Mouse (Mus musculus) midbrain, embryonic 11.5 days (tissue): Measurements from ENCODE around the gene Cfap65. TPM values are rescaled to one million over a fixed set of nuclear protein-coding genes. Genes with fewer than 3 reads are reported as not detected.

Experiments used
- ATAC-seq: fragments of 200-750 bp; cut with Nextera tagmentation; 2 replicates; pipeline ENCODE4 v1.8.0; 2017; ENCODE audit warnings: moderate TSS enrichment, moderate library complexity; ENCODE audit not compliant: low FRiP score
- DNase-seq: peaks from one replicate; pipeline ENCODE4 v3.0.0; 2015; ENCODE audit warnings: low spot score; ENCODE audit errors: missing footprints
- H3K27ac ChIP-seq: fragments of 300-500 bp; sonication (generic); 2 replicates; pipeline ENCODE4 v1.5.1; 2014; ENCODE audit warnings: low read depth, low read length
- H3K27me3 ChIP-seq: fragments of 300-500 bp; sonication (generic); 2 replicates; pipeline ENCODE4 v1.6.1; 2014; ENCODE audit warnings: mild to moderate bottlenecking, low read length, moderate library complexity, mixed read lengths; ENCODE audit not compliant: control insufficient read depth, insufficient read depth
- H3K36me3 ChIP-seq: fragments of 300-500 bp; sonication (generic); 2 replicates; pipeline ENCODE4 v1.6.1; 2014; ENCODE audit warnings: mild to moderate bottlenecking, low read length, moderate library complexity, mixed read lengths; ENCODE audit not compliant: control insufficient read depth, insufficient read depth
- H3K4me1 ChIP-seq: fragments of 300-500 bp; sonication (generic); 2 replicates; pipeline ENCODE4 v1.6.1; 2014; ENCODE audit warnings: low read length; ENCODE audit not compliant: control insufficient read depth, insufficient read depth
- H3K4me2 ChIP-seq: fragments of 300-500 bp; sonication (generic); 2 replicates; pipeline ENCODE4 v1.6.1; 2014; ENCODE audit warnings: mild to moderate bottlenecking, moderate library complexity
- H3K4me3 ChIP-seq: fragments of 300-500 bp; sonication (generic); 2 replicates; pipeline ENCODE4 v1.5.1; 2014; ENCODE audit warnings: low read depth, low read length
- H3K9ac ChIP-seq: fragments of 300-500 bp; sonication (generic); 2 replicates; pipeline ENCODE4 v1.6.1; 2014; ENCODE audit warnings: low read length
- H3K9me3 ChIP-seq: fragments of 300-500 bp; sonication (generic); 2 replicates; pipeline ENCODE4 v1.6.1; 2016; ENCODE audit warnings: low read length; ENCODE audit not compliant: control insufficient read depth
- WGBS: fragments of 180-500 bp; shearing (Covaris S2); extraction: QIAGEN DNeasy Blood & Tissue Kit; methylation state at CpG from one replicate; pipeline ENCODE4 v1.1.7; 2014; 5-methylcytosine and 5-hydroxymethylcytosine counted together
- microRNA counts: library from miRNA; unstranded; fragments of <30 nt; microRNA quantifications from one replicate; lab custom pipeline; 2015
- microRNA-seq: library from miRNA; unstranded; fragments of <30 nt; microRNA quantifications from one replicate; pipeline ENCODE4, GENCODE M21; 2017
- polyA plus RNA-seq: library from polyadenylated mRNA; unstranded; fragments of >200 nt; fragmentation: Nextera tagmentation; extraction: Ambion mirVana; gene quantifications from 2 replicates; pipeline ENCODE4 v1.2.1, GENCODE M21; 2014

Gene Cfap65
- polyA plus RNA-seq, 1 experiment from 2014 or later, result 0.04 TPM

DNA sequence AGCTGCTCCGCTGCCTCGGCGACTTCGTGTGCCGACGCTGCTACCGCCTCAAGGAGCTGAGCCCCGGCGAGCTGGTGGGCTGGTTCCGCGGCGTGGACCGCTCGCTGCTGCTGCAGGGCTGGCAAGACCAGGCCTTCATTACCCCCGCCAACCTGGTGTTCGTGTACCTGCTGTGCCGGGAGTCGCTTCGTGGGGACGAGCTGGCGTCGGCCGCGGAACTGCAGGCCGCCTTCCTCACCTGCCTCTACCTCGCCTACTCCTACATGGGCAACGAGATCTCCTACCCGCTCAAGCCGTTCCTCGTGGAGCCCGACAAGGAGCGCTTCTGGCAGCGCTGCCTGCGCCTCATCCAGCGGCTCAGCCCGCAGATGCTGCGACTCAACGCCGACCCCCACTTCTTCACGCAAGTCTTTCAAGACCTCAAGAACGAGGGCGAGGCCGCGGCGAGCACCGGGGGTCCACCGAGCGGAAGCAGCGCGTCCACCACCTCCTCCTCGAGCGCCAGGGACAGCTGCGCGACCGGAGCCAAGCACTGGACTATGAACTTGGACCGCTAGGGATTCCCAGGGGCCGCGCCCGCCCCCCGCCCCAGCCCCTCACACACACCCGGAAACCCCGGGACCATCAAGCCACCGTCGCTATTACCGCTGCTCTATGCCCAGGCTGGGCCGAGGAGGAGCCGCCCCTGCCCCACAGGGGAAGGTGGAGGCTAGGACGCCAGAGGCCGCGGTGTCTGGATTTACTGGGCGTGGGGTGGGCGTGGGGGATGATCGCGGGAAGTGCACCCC, 79.6 kb downstream of the Cfap65 start:
- Histone ChIP-seq H3K36me3 (no peaks in the 10 kb centered on the region), H3K4me3 (peak overlapping the region; percentile 67), H3K4me1 (peaks cover 53% of the 10 kb centered on the region), H3K27me3 (peaks cover 5% of the 10 kb centered on the region; the same call in 1 of the 2 replicates), H3K4me2 (peak overlapping the region; percentile 79), H3K27ac (no peak overlapping the region), H3K9me3 (no peaks in the 10 kb centered on the region), H3K9ac (peak overlapping the region; percentile 84)
- peak; percentile 95 for DNase-seq
- no peak for ATAC-seq
- under 1% methylated on average over 73 of the region's 74 CpGs for WGBS

- ATAC-seq (no peak; the same call in 1 of the 2 replicates), DNase-seq (peak; percentile 95)
- Histone ChIP-seq H3K36me3 (no peaks in the 10 kb centered on the region), H3K4me1 (peaks cover 60% of the 10 kb centered on the region), H3K9ac (peak overlapping the region; percentile 84), H3K9me3 (no peaks in the 10 kb centered on the region), H3K4me3 (peak overlapping the region; percentile 67), H3K27ac (peak overlapping the region; percentile 59), H3K27me3 (peaks cover 5% of the 10 kb centered on the region; the same call in 1 of the 2 replicates), H3K4me2 (peak overlapping the region; percentile 79)
- WGBS, result under 1% methylated on average over 47 of the region's 48 CpGs
These were observed 80.2 kb downstream of the Cfap65 start for GRCm38 (mm10) chr1:74855156-74855555.

GRCm38 (mm10) chr1:74854306-74855056, 80.9 kb downstream of the Cfap65 start, which contains the start of gene Cdk5r2:
Gene Cdk5r2 (plus strand): TSS chr1:74854934.
- H3K36me3 ChIP-seq, result no peaks in the 10 kb centered on the region
- peak; percentile 100 for DNase-seq
- peaks cover 5% of the 10 kb centered on the region; the same call in 1 of the 2 replicates for H3K27me3 ChIP-seq
- H3K27ac ChIP-seq, result peak within 1 kb of the TSS; percentile 61
- H3K4me2 ChIP-seq, result peak within 1 kb of the TSS; percentile 79
- no peaks in the 10 kb centered on the region for H3K9me3 ChIP-seq
- peak; percentile 84 for ATAC-seq
- H3K4me3 ChIP-seq, result peak within 1 kb of the TSS; percentile 67
- peak within 1 kb of the TSS; percentile 84 for H3K9ac ChIP-seq
- H3K4me1 ChIP-seq, result peaks cover 62% of the 10 kb centered on the region
- WGBS, result under 1% methylated on average over 38 of the region's 39 CpGs

MicroRNAs within 50 kb of the gene (microRNA counts, 519-probe panel; counts per million panel counts)
- not detected for microRNA mmu-miR-375 (lab: Ali Mortazavi, UCI)

Small RNAs within 50 kb of the gene (microRNA-seq; reads per million reads assigned to microRNA genes)
- gene Mir375, result 663 reads per million, percentile 74 among the genes with 10 or more reads in this experiment

Other genes starting within 250 kb of the Cfap65 start
- 6.7 and 7.1 TPM in 2 replicates for gene Cyp27a1, start 222.0 kb downstream of the Cfap65 start, polyA plus RNA-seq
- not detected in 2 replicates for gene Prkag3, start 186.4 kb downstream of the Cfap65 start, polyA plus RNA-seq
- 3.3 and 3.4 TPM in 2 replicates for gene Wnt6, start 163.7 kb downstream of the Cfap65 start, polyA plus RNA-seq
- 1.4 and 2.3 TPM in 2 replicates for gene Wnt10a, start 144.1 kb downstream of the Cfap65 start, polyA plus RNA-seq
- 5.7 and 5.8 TPM in 2 replicates for gene Cdk5r2, start 80.7 kb downstream of the Cfap65 start, polyA plus RNA-seq
- gene Fev, start 50.2 kb downstream of the Cfap65 start, polyA plus RNA-seq, result 0.41 and 0.69 TPM in 2 replicates
- 0.19 TPM in 1 of 2 replicates, not detected in the other for gene Cryba2, start 42.5 kb downstream of the Cfap65 start, polyA plus RNA-seq
- 0.22 TPM in 1 of 2 replicates, not detected in the other for gene Ihh, start 16.1 kb upstream of the Cfap65 start, polyA plus RNA-seq
- gene Nhej1, start 189.6 kb upstream of the Cfap65 start, polyA plus RNA-seq, result 12.9 and 13.0 TPM in 2 replicates
- gene Slc23a3, start 198.3 kb upstream of the Cfap65 start, polyA plus RNA-seq, result not detected in 2 replicates
- gene Cnppd1, start 207.1 kb upstream of the Cfap65 start, polyA plus RNA-seq, result 45.5 and 49.8 TPM in 2 replicates
- 55.1 and 58.3 TPM in 2 replicates for gene Retreg2, start 207.2 kb upstream of the Cfap65 start, polyA plus RNA-seq
- gene Zfand2b, start 233.0 kb upstream of the Cfap65 start, polyA plus RNA-seq, result 30.1 and 33.6 TPM in 2 replicates
- 25.3 and 29.2 TPM in 2 replicates for gene Abcb6, start 244.8 kb upstream of the Cfap65 start, polyA plus RNA-seq